Mouse (Mus musculus) cortical plate, adult 2 months (tissue): ENCODE data around the gene Colca2.

Source experiments
- CTCF ChIP-seq: fragments of 200-500 bp; IDR thresholded peaks from 2 replicates; pipeline ENCODE4 v1.5.1; 2011; ENCODE audit warnings: mild to moderate bottlenecking, control low read depth, low read length; ENCODE audit not compliant: insufficient read depth; ENCODE audit errors: extremely low read depth
- POLR2A ChIP-seq: fragments of 200-500 bp; IDR thresholded peaks from 2 replicates; pipeline ENCODE4 v1.6.1; 2011; ENCODE audit warnings: mild to moderate bottlenecking, low read length, control low read depth; ENCODE audit not compliant: insufficient read depth; ENCODE audit errors: extremely low read depth

DNA sequence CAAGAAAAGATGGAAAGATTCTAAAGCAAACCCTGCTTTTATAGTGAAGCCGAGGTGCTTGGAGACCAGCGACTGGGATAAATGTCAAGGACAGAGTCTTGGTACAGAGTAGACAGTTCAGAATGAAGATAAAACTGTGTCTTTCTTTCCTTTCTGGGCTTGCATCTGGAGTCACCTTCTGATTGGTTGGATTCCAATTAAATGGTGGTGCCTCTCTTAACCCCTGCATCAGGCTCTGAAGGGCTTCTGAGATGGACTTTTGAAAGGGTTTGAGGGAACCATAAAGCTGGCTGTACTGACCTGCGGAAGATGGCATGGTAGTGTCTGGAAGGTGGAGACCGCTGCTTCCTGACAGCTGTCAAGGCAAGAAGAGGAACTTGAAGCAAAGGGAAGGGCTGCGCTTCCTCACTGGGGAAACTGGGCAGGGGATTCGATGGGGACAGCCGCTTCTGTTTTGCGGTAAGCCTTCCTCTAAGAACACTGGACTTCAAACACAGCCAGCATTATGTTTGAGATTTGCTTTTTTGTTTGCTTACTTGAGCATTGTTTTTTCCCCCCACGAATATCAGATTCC lies 4.7 kb downstream of the Colca2 start:
- TF ChIP-seq CTCF = no peak
- no peak for TF ChIP-seq POLR2A
